Mouse (Mus musculus) liver, adult 2 months (tissue): ENCODE data around the gene Fbl. TPM values are rescaled to one million over a fixed set of nuclear protein-coding genes. Genes with fewer than 3 reads are reported as not detected.
"Not testable (repeated sequence)": the region's sequence is repeated elsewhere in the genome, so short reads cannot be mapped to it uniquely, and the experiment has no call there.

ENCODE experiments used
- DNase-seq: peaks from one replicate; pipeline ENCODE4 v3.0.0-alpha.2; 2011; ENCODE audit warnings: low read depth, low spot score; ENCODE audit errors: extremely low read depth
- H3K27ac ChIP-seq: fragments of 200-500 bp; replicated peaks from 2 replicates; pipeline ENCODE4 v1.5.1; 2012; ENCODE audit warnings: low read depth, mild to moderate bottlenecking, control low read depth, inconsistent platforms, low read length; ENCODE audit not compliant: insufficient read depth
- H3K27me3 ChIP-seq: fragments of 200-500 bp; 2 replicates; pipeline ENCODE4 v1.6.1; 2012; ENCODE audit warnings: mild to moderate bottlenecking, moderate library complexity, low read length, inconsistent platforms; ENCODE audit not compliant: control insufficient read depth, insufficient read depth
- H3K36me3 ChIP-seq: fragments of 200-500 bp; 2 replicates; pipeline ENCODE4 v1.6.1; 2012; ENCODE audit warnings: low read length, inconsistent platforms; ENCODE audit not compliant: control insufficient read depth, insufficient read depth
- H3K4me1 ChIP-seq: fragments of 200-500 bp; 2 replicates; pipeline ENCODE4 v1.6.1; 2011; ENCODE audit warnings: low read length; ENCODE audit not compliant: control insufficient read depth, insufficient read depth
- H3K4me3 ChIP-seq: fragments of 200-500 bp; 2 replicates; pipeline ENCODE4 v1.5.1; 2011; ENCODE audit warnings: low read depth, mild to moderate bottlenecking, control low read depth, low read length, moderate library complexity; ENCODE audit not compliant: insufficient read depth
- H3K79me2 ChIP-seq: fragments of 200-500 bp; 2 replicates; pipeline ENCODE4 v1.6.1; 2012; ENCODE audit warnings: inconsistent platforms, mild to moderate bottlenecking, low read length, moderate library complexity; ENCODE audit not compliant: control insufficient read depth, insufficient read depth
- H3K9ac ChIP-seq: fragments of 200-500 bp; 2 replicates; pipeline ENCODE4 v1.6.1; 2012; ENCODE audit warnings: low read depth, mild to moderate bottlenecking, control low read depth, inconsistent platforms, low read length
- CTCF ChIP-seq: fragments of 200-500 bp; IDR thresholded peaks from 2 replicates; pipeline ENCODE4 v1.5.1; 2011; ENCODE audit warnings: low read depth, low read length, control low read depth
- POLR2A ChIP-seq: fragments of 200-500 bp; IDR thresholded peaks from 2 replicates; pipeline ENCODE4 v1.6.1; 2011; ENCODE audit warnings: low read length, control low read depth; ENCODE audit not compliant: insufficient read depth; ENCODE audit errors: extremely low read depth
- WGBS: fragments of 180-500 bp; shearing (Covaris S2); methylation state at CpG from one replicate; pipeline ENCODE4 v1.1.7; 2018; 5-methylcytosine and 5-hydroxymethylcytosine counted together
- polyA plus RNA-seq: library from polyadenylated mRNA; depleted of rRNA; stranded (reverse); fragments of >200 nt; gene quantifications from 2 replicates; pipeline ENCODE4 v1.2.3, GENCODE M21; 2012
- total RNA-seq: library from RNA; depleted of rRNA; stranded (reverse); fragments of >200 nt; gene quantifications from 2 replicates; pipeline ENCODE4 v1.2.3, GENCODE M21; 2014

Fbl gene
- total and polyA plus RNA-seq, 2 experiments = 32.7 to 34.0 TPM

GRCm38 (mm10) chr7:28208396-28208987, 39.0 kb downstream of the Fbl start:
- Histone ChIP-seq H3K9ac (peak overlapping the region; percentile 63), H3K27ac (no peak overlapping the region), H3K36me3 (no peaks in the 10 kb centered on the region), H3K79me2 (no peaks in the 10 kb centered on the region), H3K27me3 (no peaks in the 10 kb centered on the region), H3K4me1 (peaks cover 1% of the 10 kb centered on the region; the same call in 1 of the 2 replicates), H3K4me3 (peak overlapping the region; percentile 30)
- WGBS = 33% methylated on average over 12 of the region's 12 CpGs
- TF ChIP-seq POLR2A = no peak
- TF ChIP-seq CTCF = no peak
- no peak for DNase-seq

- H3K36me3 ChIP-seq = no peaks in the 10 kb centered on the region
- TF ChIP-seq CTCF (no peak), POLR2A (no peak)
- H3K79me2 ChIP-seq = no peaks in the 10 kb centered on the region
- peak overlapping the region; percentile 63; the same call in 1 of the 2 replicates for H3K9ac ChIP-seq
- H3K4me3 ChIP-seq = peak overlapping the region; percentile 30
- 52% methylated on average over 19 of the region's 19 CpGs for WGBS
- H3K4me1 ChIP-seq = peaks cover 1% of the 10 kb centered on the region; the same call in 1 of the 2 replicates
- no peak overlapping the region for H3K27ac ChIP-seq
- no peaks in the 10 kb centered on the region for H3K27me3 ChIP-seq
- peak; percentile 81 for DNase-seq
Observed at GRCm38 (mm10) chr7:28208988-28209508, 39.5 kb downstream of the Fbl start.

- no peaks in the 10 kb centered on the region for H3K79me2 ChIP-seq
- H3K27ac ChIP-seq = no peak overlapping the region
- peaks cover 1% of the 10 kb centered on the region; the same call in 1 of the 2 replicates for H3K4me1 ChIP-seq
- no peak overlapping the region for H3K9ac ChIP-seq
- TF ChIP-seq POLR2A (no peak), CTCF (no peak)
- no peak overlapping the region for H3K4me3 ChIP-seq
- WGBS = 51% methylated on average over 5 of the region's 5 CpGs
- no peaks in the 10 kb centered on the region for H3K27me3 ChIP-seq
- H3K36me3 ChIP-seq = no peaks in the 10 kb centered on the region
- no peak for DNase-seq
Observed at GRCm38 (mm10) chr7:28210731-28211130, 41.2 kb downstream of the Fbl start.

GRCm38 (mm10) chr7:28214142-28214541, 44.6 kb downstream of the Fbl start:
- DNase-seq = peak; percentile 35
- Histone ChIP-seq H3K27me3 (no peaks in the 10 kb centered on the region), H3K4me1 (no peaks in the 10 kb centered on the region), H3K4me3 (no peak overlapping the region), H3K79me2 (no peaks in the 10 kb centered on the region), H3K36me3 (no peaks in the 10 kb centered on the region), H3K9ac (no peak overlapping the region), H3K27ac (no peak overlapping the region)
- no peak for TF ChIP-seq POLR2A
- TF ChIP-seq CTCF = peak; percentile 96
- WGBS = 26% methylated on average over 10 of the region's 10 CpGs

GRCm38 (mm10) chr7:28215950-28216349, 46.4 kb downstream of the Fbl start:
- H3K27ac ChIP-seq, DNase-seq, H3K9ac ChIP-seq, H3K4me1 ChIP-seq, H3K27me3 ChIP-seq, H3K4me3 ChIP-seq, H3K79me2 ChIP-seq, H3K36me3 ChIP-seq: not testable (repeated sequence)
- 83% methylated on average over 2 of the region's 2 CpGs for WGBS

- not testable (repeated sequence) for H3K36me3 ChIP-seq, H3K9ac ChIP-seq, H3K4me3 ChIP-seq, H3K27me3 ChIP-seq, H3K27ac ChIP-seq, H3K4me1 ChIP-seq, H3K79me2 ChIP-seq, DNase-seq
- WGBS = 92% methylated on average over 13 of the region's 13 CpGs
Observed at GRCm38 (mm10) chr7:28217811-28218210, 48.3 kb downstream of the Fbl start.

GRCm38 (mm10) chr7:28218951-28219740, 49.6 kb downstream of the Fbl start:
- DNase-seq, H3K4me3 ChIP-seq, H3K9ac ChIP-seq, H3K27me3 ChIP-seq, H3K27ac ChIP-seq, H3K79me2 ChIP-seq, H3K4me1 ChIP-seq, H3K36me3 ChIP-seq: not testable (repeated sequence)
- WGBS = 81% methylated on average over 20 of the region's 20 CpGs

- H3K36me3 ChIP-seq, DNase-seq, H3K27me3 ChIP-seq, H3K4me1 ChIP-seq, H3K79me2 ChIP-seq, H3K9ac ChIP-seq, H3K4me3 ChIP-seq, H3K27ac ChIP-seq: not testable (repeated sequence)
- 82% methylated on average over 4 of the region's 4 CpGs for WGBS
Observed at GRCm38 (mm10) chr7:28226836-28227235, 57.3 kb downstream of the Fbl start.
